Mouse (Mus musculus): ENCODE measurements around the gene Col25a1.

Gene Col25a1

GRCm38 (mm10) chr3:130443842-130444627, 312.7 kb downstream of the Col25a1 start:
- DNase-seq (ENCODE audit: low read depth, low spot score) = no peak

- DNase-seq (ENCODE audit: low read depth, low spot score) = no peak
Measured at GRCm38 (mm10) chr3:130449864-130450263, 318.6 kb downstream of the Col25a1 start.

- DNase-seq (ENCODE audit: low read depth, low spot score) = no peak
Measured at GRCm38 (mm10) chr3:130465371-130465770, 334.1 kb downstream of the Col25a1 start.

- DNase-seq (ENCODE audit: low read depth, low spot score) = no peak
Measured at GRCm38 (mm10) chr3:130473211-130473768, 342.0 kb downstream of the Col25a1 start.

GRCm38 (mm10) chr3:130473970-130474369, 342.7 kb downstream of the Col25a1 start:
- no peak for DNase-seq (ENCODE audit: low read depth, low spot score)

GRCm38 (mm10) chr3:130482513-130482912, 351.2 kb downstream of the Col25a1 start:
- no peak for DNase-seq (ENCODE audit: low read depth, low spot score)

GRCm38 (mm10) chr3:130488839-130489238, 357.5 kb downstream of the Col25a1 start:
- no peak for DNase-seq (ENCODE audit: low read depth, low spot score)

- no peak for DNase-seq (ENCODE audit: low read depth, low spot score)
Measured at GRCm38 (mm10) chr3:130494192-130494591, 362.9 kb downstream of the Col25a1 start.

- no peak for DNase-seq (ENCODE audit: low read depth, low spot score)
Measured at GRCm38 (mm10) chr3:130494665-130495396, 363.5 kb downstream of the Col25a1 start.

- no peak for DNase-seq (ENCODE audit: low read depth, low spot score)
Measured at GRCm38 (mm10) chr3:130497036-130497435, 365.7 kb downstream of the Col25a1 start.

GRCm38 (mm10) chr3:130501713-130502112, 370.4 kb downstream of the Col25a1 start:
- DNase-seq (ENCODE audit: low read depth, low spot score) = no peak

- no peak for DNase-seq (ENCODE audit: low read depth, low spot score)
Measured at GRCm38 (mm10) chr3:130508330-130508729, 377.0 kb downstream of the Col25a1 start.

GRCm38 (mm10) chr3:130518457-130518879, 387.2 kb downstream of the Col25a1 start:
- no peak for DNase-seq (ENCODE audit: low read depth, low spot score)

GRCm38 (mm10) chr3:130521834-130522476, 390.7 kb downstream of the Col25a1 start:
- DNase-seq (ENCODE audit: low read depth, low spot score) = no peak

- DNase-seq (ENCODE audit: low read depth, low spot score) = no peak
Measured at GRCm38 (mm10) chr3:130523019-130523418, 391.7 kb downstream of the Col25a1 start.

- DNase-seq (ENCODE audit: low read depth, low spot score) = no peak
Measured at GRCm38 (mm10) chr3:130524367-130525137, 393.3 kb downstream of the Col25a1 start.

- no peak for DNase-seq (ENCODE audit: low read depth, low spot score)
Measured at GRCm38 (mm10) chr3:130535021-130535420, 403.7 kb downstream of the Col25a1 start.

- no peak for DNase-seq (ENCODE audit: low read depth, low spot score)
Measured at GRCm38 (mm10) chr3:130541541-130541940, 410.2 kb downstream of the Col25a1 start.

GRCm38 (mm10) chr3:130545995-130546394, 414.7 kb downstream of the Col25a1 start:
- no peak for DNase-seq (ENCODE audit: low read depth, low spot score)

- no peak for DNase-seq (ENCODE audit: low read depth, low spot score)
Measured at GRCm38 (mm10) chr3:130549066-130549465, 417.8 kb downstream of the Col25a1 start.

- DNase-seq (ENCODE audit: low read depth, low spot score) = no peak
Measured at GRCm38 (mm10) chr3:130556263-130556662, 425.0 kb downstream of the Col25a1 start.

Measured in embryo, embryonic 11.5 days (tissue).